Mouse (Mus musculus): ENCODE results near the gene Aftph. TPM values are rescaled to one million over a fixed set of nuclear protein-coding genes. Genes with fewer than 3 reads are reported as not detected.
"Not testable (repeated sequence)": the region's sequence is repeated elsewhere in the genome, so short reads cannot be mapped to it uniquely, and the experiment has no call there.

The Aftph gene
- 10 to 100 TPM; 21.3 to 25.5 TPM for total RNA-seq (2021)

GRCm38 (mm10) chr11:20741201-20742100 is at the start of gene Aftph:
Gene Aftph, minus strand, starts transcription at chr11:20741589.
- intact Hi-C loops (cut with DNase I): loop anchor here (2.0 to 10.0 kb wide), 5 partner anchors 109 to 917 kb away; partner anchors contain the start of gene Peli1
- DNase-seq (ENCODE audit: low spot score): peak; percentile 95

GRCm38 (mm10) chr11:20789015-20789414 is 47.6 kb upstream of the Aftph start:
- no peak for DNase-seq (ENCODE audit: low spot score)
- intact Hi-C loops (cut with DNase I): no loop called here

DNA sequence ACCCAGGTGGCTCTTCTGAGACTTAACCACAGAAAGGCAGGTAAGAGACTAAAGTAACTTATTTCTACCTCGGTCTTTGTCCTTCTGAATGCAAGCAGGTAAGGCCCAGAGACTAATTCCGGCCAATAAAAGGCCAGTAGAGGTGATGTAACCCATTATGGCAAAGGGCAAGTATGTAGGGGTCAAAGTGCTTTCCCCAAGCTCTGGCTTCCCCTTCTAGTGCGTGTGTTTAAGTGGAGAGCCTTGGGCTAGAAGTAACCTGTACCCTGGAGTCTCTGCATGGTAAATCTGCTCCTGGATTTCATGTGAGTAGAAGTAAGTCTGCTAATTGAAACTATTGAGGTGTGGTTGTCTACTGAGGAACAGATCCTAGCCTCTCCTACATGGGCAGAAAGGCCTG is 46.7 kb upstream of the Aftph start:
- intact Hi-C loops (cut with DNase I): no loop called here
- no peak for DNase-seq (ENCODE audit: low spot score)

- DNase-seq (ENCODE audit: low spot score): no peak
- intact Hi-C loops (cut with DNase I): no loop called here
These were observed 44.8 kb upstream of the Aftph start for GRCm38 (mm10) chr11:20786191-20786590.

DNA sequence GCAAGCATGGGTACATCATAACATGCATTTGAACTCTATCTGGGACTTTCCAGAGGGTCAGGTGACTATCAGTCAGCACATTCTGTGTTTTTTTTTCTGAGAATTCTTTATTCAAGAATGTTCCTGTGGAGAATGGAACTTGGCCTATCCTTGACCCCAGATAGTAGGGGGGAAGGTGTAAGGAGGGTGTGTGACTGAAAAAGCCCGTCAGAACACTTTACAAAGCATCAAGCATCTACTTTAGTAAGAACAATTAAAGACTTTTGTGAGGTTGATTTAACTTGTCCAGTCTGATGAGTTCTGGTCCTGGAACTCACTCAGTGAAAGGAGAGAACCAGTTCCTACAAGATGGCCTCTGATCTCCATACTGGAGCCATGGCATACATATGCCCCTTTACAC is 43.8 kb upstream of the Aftph start:
- no peak for DNase-seq (ENCODE audit: low spot score)
- intact Hi-C loops (cut with DNase I): no loop called here

- no peak for DNase-seq (ENCODE audit: low spot score)
- intact Hi-C loops (cut with DNase I): no loop called here
These were observed 43.4 kb upstream of the Aftph start for GRCm38 (mm10) chr11:20784776-20785175.

DNA sequence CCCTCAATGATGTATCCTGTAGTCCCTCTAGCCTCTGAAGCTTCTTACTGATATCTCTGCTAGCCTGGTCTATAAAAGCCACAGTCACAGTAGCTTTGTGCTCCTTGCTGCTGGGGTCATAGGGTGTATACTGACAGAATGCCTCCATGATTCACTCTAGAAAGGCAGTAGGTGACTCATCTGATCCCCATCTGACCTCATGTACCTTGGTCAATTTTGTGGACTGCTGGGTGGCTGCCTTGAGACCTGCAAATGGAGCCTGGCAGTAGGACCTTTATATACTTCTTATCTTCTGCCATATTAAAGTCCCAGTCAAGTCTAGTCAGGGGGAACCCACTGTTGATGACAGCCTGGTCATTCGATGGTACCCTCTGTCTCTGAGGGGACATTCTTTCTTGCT is 42.1 kb upstream of the Aftph start:
- no peak for DNase-seq (ENCODE audit: low spot score)
- intact Hi-C loops (cut with DNase I): no loop called here

GRCm38 (mm10) chr11:20782620-20783019 is 41.2 kb upstream of the Aftph start:
- intact Hi-C loops (cut with DNase I): no loop called here
- no peak for DNase-seq (ENCODE audit: low spot score)

- intact Hi-C loops (cut with DNase I): no loop called here
- no peak for DNase-seq (ENCODE audit: low spot score)
These were observed 38.9 kb upstream of the Aftph start for GRCm38 (mm10) chr11:20780312-20780711.

DNA sequence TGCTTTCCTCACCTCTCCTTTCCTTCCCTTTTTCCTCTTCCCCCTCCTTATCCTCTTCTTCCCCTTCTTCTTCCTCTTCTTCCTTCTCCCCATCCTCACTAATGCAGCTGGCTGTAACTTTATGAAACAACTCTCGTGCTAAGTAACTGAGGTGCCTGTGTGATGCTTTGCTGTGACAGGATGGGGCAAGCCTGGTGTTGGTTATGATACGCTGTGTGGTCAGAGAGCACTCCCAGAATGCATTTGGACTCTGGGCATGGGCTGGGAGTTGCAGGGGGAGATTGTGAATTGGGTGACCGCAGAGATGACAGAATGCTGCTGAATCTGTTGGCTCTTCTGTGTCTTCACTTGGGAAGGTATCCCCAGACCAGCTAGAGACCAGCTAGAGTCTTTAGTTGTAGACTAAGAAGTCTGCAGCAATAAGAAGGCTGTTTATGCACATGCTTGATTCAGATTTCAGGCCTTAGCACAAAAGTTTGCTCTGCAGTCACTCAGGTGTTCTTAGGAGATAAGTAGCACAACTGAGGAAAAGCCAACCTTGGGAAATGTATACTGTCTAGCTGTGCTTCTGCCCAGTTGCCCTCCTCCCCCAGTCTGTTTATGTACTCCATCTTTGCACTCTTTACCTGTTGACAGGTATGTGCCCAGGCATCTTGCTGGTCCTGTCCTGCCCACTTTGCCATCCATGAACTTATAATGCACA is 37.6 kb upstream of the Aftph start:
- intact Hi-C loops (cut with DNase I): no loop called here

DNA sequence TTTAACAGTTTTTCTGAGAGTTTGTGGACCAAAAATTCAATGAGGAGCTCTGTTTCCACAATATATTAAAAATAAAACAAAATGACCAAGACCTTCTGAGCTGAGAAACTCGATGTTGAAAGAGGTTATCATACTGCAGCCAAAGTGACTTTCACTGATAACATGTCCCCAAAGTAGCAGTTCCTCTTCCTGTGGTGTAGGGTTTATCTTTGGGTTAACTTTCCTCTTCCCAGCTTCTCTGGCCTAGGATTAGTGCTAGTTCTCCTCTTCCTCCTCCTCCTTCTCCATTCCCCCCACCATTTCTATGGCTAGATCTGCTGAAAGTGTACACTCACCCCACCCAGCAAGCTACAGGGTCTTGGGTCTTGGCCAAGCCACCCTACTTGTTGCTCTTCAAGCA is 36.9 kb upstream of the Aftph start:
- intact Hi-C loops (cut with DNase I): no loop called here
- DNase-seq (ENCODE audit: low spot score): no peak

More for the DNA sequence above, 37.6 kb upstream of the Aftph start:
- no peak for DNase-seq (ENCODE audit: low spot score)

DNA sequence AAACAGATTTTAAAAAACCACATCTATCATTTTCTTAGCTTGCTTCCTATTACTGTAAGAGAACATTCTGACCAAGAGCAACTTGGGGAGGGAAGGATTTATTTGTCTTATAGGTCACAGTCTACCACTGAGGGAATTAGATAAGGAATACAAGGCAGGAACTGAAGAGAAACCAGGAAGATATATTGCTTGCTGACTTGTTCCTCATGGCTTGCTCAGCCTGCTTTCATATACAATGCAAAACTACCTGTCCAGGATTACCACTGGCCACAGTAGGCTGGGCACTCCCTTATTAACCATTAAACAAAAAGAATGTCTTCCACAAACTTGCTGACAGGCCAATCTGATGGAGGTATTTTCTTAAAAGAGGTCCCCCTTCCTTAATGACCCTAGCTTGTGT is 35.3 kb upstream of the Aftph start:
- intact Hi-C loops (cut with DNase I): no loop called here
- no peak for DNase-seq (ENCODE audit: low spot score)

- intact Hi-C loops (cut with DNase I): no loop called here
- no peak for DNase-seq (ENCODE audit: low spot score)
These were observed 31.3 kb upstream of the Aftph start for GRCm38 (mm10) chr11:20772642-20773041.

DNA sequence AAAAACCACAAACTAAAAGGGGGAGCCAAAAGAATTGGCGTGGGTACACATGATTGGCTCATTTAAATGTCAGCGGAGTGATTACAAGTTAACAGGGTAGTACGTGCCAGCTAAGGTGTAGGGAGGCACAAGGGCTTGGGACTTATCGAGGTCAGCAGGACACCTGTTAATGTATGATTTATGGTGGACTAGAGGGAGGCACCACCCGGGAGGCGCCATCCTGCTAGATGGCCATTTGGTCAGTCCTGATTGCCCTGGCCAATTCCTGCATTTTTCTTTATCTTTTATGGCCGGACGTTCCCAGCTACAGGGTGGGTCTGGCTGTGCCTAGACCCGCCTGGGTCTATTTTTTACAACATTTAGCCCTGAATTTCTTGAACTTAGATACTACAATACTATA is 30.4 kb upstream of the Aftph start:
- intact Hi-C loops (cut with DNase I); DNase-seq (ENCODE audit: low spot score): not testable (repeated sequence)

- DNase-seq (ENCODE audit: low spot score); intact Hi-C loops (cut with DNase I): not testable (repeated sequence)
These were observed 20.6 kb upstream of the Aftph start for GRCm38 (mm10) chr11:20761984-20762383.

DNA sequence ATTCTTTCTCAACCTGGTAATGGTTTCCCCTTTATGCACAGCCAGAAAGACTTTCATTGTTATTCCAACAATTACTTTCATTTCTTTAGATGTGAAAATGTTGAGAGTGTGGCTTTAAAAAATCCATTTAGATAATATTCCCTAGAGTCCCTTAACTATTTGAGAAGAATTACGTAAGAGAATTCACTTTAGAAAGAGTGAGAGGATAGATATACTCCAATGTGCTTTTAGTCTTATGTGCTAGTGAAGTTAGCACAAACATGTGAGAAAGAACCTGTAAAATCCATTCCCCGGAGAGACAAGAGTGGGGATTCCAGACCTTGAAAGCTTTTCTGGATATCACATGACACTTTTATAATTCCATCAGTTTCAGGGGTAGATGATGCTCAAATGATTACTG is 9.2 kb upstream of the Aftph start:
- intact Hi-C loops (cut with DNase I): no loop called here
- DNase-seq (ENCODE audit: low spot score): no peak

GRCm38 (mm10) chr11:20743353-20743752 is 2.0 kb upstream of the Aftph start:
- no peak for DNase-seq (ENCODE audit: low spot score)
- intact Hi-C loops (cut with DNase I): loop anchor here (2.0 to 10.0 kb wide), 5 partner anchors 111 to 919 kb away; partner anchors contain the start of gene Peli1

DNA sequence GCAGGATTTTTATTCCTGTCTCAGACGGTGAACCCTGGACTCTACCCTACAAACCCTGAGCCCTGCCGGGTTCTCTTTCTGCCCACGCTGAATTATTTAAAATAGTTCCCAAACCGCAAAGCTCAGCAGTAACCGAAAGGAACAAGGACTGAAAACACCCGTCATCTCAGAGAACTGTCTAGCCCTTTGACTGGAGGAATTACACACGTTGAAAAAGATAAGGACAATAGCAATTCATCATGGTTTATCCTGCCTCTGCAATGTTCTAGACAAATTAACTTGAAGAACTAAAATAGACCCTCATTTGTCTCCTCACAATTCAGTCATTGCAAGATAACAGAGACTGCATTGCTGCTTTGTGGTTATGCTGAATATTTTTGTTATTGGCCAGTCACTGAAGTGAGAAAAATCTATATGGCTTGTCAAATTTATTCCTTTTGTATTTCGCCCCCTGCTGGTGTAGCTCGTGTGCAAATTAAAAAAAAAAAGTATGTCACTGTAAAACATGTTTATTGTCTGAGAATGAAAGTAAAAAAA is 1.0 kb upstream of the Aftph start:
- intact Hi-C loops (cut with DNase I): loop anchor here (2.0 to 10.0 kb wide), 5 partner anchors 110 to 918 kb away; partner anchors contain the start of gene Peli1
- no peak for DNase-seq (ENCODE audit: low spot score)

DNA sequence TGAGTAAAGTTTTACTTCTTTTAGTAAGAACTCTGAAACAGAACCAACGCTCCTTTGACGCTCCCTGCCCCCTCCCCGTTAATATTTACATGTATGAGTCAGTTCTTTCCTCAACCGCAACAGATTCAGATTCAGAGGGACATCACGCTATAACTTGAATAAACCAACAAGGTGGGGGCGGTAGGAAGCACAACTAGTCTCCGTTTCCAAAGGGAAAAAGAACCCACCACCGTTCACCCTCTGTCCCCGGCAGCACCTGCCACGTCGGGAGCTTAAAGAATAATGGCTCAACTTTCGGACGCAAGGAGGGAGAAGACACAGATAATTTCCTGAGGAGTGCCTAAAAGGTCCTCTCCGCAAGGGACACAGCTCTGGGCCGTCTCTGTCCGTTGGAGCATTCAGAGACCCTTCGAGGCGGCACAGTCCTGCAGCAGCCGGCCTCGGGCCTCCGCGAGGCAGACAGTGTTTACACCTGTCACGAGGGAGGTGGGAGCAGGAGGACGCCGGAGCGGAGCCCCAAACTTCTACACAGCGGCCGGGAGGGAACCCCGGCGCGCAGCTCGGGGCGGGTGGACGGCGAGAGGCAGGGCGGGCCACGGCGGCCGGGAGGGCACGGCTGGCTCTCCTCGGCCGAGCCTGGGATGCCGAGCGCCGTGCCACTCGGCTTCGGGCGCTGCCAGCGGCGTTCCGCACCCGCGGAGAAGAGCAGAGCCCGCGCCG is 748 bp downstream of the Aftph start:
- peak; percentile 6 for DNase-seq (ENCODE audit: low spot score)
- intact Hi-C loops (cut with DNase I): loop anchor here (5.0 to 10.0 kb wide), 4 partner anchors 108 to 916 kb away; partner anchors contain the start of gene Peli1

- intact Hi-C loops (cut with DNase I): no loop called here
- no peak for DNase-seq (ENCODE audit: low spot score)
These were observed 7.3 kb downstream of the Aftph start for GRCm38 (mm10) chr11:20734066-20734465.

Data from heart, postnatal 25 days (tissue).